Mouse (Mus musculus): ENCODE measurements at regions not wholly inside any gene's neighbourhood (a gene's known extent, or its start where the extent isn't known, plus 50 kb on each side); places are given as distances from the start of the nearest gene placed in this dataset.

DNA sequence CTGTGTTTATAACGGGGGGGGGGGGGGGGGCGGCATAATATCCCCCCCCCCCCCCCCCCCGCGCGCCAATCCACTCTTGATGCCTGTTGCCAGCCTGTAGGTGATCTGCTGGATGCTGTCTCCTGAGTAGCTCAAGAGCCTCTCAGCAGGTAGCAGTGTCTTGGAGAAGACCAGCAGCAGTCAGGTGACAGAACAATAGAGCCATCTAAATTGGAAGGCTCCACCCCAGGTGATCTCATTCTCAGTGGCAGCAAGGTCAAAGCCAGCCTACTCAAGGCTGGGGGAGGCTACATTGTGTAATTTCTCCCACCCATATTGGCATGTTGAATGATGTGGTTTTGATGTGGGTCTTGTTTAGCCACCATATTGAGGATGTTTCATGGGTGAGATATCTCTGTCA, 338.3 kb upstream of the Zfp804a start:
- H3K4me2 ChIP-seq (replicated peaks; ENCODE audit: low read depth), result no peak overlapping the region
- H3K9ac ChIP-seq (ENCODE audit: low read depth, low read length), result no peak overlapping the region
- no peak for ATAC-seq
- no peaks in the 10 kb centered on the region for H3K9me3 ChIP-seq (ENCODE audit: control insufficient read depth)
- TF ChIP-seq CTCF (IDR thresholded peaks at IDR 0.05; ENCODE audit: low read depth), result no peak
- WGBS, result 56% methylated on average over 1 of the region's 5 CpGs
- no peaks in the 10 kb centered on the region for H3K4me1 ChIP-seq (replicated peaks; ENCODE audit: control insufficient read depth, insufficient read depth, low read length)
- H3K27me3 ChIP-seq (replicated peaks; ENCODE audit: control insufficient read depth, insufficient read depth, low read length), result no peaks in the 10 kb centered on the region
- H3K4me3 ChIP-seq (ENCODE audit: low read depth, low read length), result no peak overlapping the region
- H3K27ac ChIP-seq (ENCODE audit: low read depth, low read length), result no peak overlapping the region
- H3K36me3 ChIP-seq (ENCODE audit: control insufficient read depth, insufficient read depth), result no peaks in the 10 kb centered on the region

DNA sequence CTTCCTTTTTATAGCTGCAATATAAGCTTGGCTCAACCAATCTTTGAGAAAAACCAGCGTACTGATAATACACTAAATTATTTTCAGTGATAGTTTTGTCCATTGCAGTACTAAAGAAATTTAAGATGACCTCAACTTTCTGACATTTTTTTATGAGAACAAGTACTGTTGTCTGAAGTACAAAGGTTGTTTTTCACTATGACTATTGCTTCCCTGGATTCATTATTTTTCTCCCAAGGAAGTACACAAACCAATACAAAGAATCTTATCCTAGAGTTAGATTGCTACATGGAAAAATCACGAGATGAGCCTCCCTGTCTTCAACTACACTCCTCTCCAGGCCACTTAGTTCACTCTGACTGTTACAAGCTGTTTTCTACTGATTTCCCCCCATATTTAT, 319.5 kb upstream of the Zfp804a start:
- Histone ChIP-seq H3K9me3 (ENCODE audit: control insufficient read depth) (no peaks in the 10 kb centered on the region), H3K9ac (ENCODE audit: low read depth, low read length) (no peak overlapping the region), H3K27me3 (replicated peaks; ENCODE audit: control insufficient read depth, insufficient read depth, low read length) (no peaks in the 10 kb centered on the region), H3K27ac (ENCODE audit: low read depth, low read length) (no peak overlapping the region), H3K36me3 (ENCODE audit: control insufficient read depth, insufficient read depth) (no peaks in the 10 kb centered on the region), H3K4me3 (ENCODE audit: low read depth, low read length) (no peak overlapping the region), H3K4me1 (replicated peaks; ENCODE audit: control insufficient read depth, insufficient read depth, low read length) (no peaks in the 10 kb centered on the region), H3K4me2 (replicated peaks; ENCODE audit: low read depth) (no peak overlapping the region)
- peak; percentile 65 for ATAC-seq
- TF ChIP-seq CTCF (IDR thresholded peaks at IDR 0.05; ENCODE audit: low read depth), result no peak
- 33% methylated on average over 2 of the region's 2 CpGs for WGBS

DNA sequence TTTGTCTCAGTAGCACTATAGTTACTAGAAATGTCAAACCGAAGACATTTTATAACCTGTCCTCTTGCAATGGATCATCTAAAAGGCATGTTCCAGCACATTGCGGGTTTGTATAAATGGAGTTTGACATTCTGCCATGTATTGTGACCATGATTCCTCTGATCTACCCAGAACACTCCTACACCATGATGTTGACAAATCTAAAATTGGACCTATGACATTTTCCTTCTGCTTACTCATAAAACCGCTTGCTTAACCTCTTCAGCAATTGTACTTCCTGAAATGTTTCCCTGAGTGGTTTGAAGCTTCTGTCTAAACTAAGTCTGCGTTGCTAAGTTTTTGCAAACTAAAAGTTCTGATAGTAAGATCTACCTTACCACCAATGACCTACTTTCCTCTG, 319.0 kb upstream of the Zfp804a start:
- ATAC-seq, result no peak
- Histone ChIP-seq H3K4me3 (ENCODE audit: low read depth, low read length) (no peak overlapping the region), H3K4me2 (replicated peaks; ENCODE audit: low read depth) (no peak overlapping the region), H3K27ac (ENCODE audit: low read depth, low read length) (no peak overlapping the region), H3K27me3 (replicated peaks; ENCODE audit: control insufficient read depth, insufficient read depth, low read length) (no peaks in the 10 kb centered on the region), H3K36me3 (ENCODE audit: control insufficient read depth, insufficient read depth) (no peaks in the 10 kb centered on the region), H3K9ac (ENCODE audit: low read depth, low read length) (no peak overlapping the region), H3K9me3 (ENCODE audit: control insufficient read depth) (no peaks in the 10 kb centered on the region), H3K4me1 (replicated peaks; ENCODE audit: control insufficient read depth, insufficient read depth, low read length) (no peaks in the 10 kb centered on the region)
- no peak for TF ChIP-seq CTCF (IDR thresholded peaks at IDR 0.05; ENCODE audit: low read depth)
- 83% methylated on average over 4 of the region's 4 CpGs for WGBS

DNA sequence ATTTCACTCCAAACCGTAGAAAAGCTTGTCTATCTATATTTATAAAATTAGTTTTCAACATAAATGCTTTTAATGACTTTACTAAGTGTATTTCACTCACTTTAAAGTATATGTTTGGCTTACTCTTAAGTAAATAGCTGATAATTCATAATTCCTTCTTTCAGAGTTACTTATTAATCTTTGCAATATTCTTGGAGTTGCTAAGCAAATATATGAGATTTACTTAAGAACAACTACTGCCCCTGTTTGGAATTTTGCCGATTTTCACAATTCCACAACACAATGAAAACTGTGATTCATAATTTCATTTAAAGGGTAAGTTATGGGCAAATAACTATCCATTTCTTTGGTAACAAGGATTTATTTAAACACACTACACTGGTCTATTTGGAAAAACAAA, 287.2 kb upstream of the Zfp804a start:
- TF ChIP-seq CTCF (IDR thresholded peaks at IDR 0.05; ENCODE audit: low read depth), result no peak
- H3K4me2 ChIP-seq (replicated peaks; ENCODE audit: low read depth), result no peak overlapping the region
- no peak overlapping the region for H3K4me3 ChIP-seq (ENCODE audit: low read depth, low read length)
- H3K36me3 ChIP-seq (ENCODE audit: control insufficient read depth, insufficient read depth), result no peaks in the 10 kb centered on the region
- H3K27me3 ChIP-seq (replicated peaks; ENCODE audit: control insufficient read depth, insufficient read depth, low read length), result no peaks in the 10 kb centered on the region
- WGBS, result 34% methylated on average over 2 of the region's 2 CpGs
- no peaks in the 10 kb centered on the region for H3K4me1 ChIP-seq (replicated peaks; ENCODE audit: control insufficient read depth, insufficient read depth, low read length)
- ATAC-seq, result no peak
- H3K9me3 ChIP-seq (ENCODE audit: control insufficient read depth), result no peaks in the 10 kb centered on the region
- H3K27ac ChIP-seq (ENCODE audit: low read depth, low read length), result no peak overlapping the region
- H3K9ac ChIP-seq (ENCODE audit: low read depth, low read length), result no peak overlapping the region

DNA sequence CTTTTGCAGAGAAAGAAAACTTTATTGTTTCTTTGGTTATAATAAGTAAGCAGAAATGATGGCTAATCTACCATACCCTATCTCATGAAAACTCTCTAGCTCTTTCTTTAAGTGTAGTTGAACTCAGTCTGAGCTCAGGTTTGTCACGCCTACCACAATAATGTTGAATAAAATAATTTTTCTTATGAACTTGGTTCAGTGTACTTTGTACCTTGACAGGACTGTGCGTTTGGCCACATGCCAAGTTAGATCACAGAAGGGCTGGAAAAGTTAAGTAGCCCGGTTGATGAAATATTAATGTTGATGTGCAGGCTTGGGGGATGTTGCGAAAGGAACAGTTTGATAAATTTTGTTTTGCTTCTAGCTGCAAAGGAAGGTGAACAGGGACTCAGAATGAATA, 270.0 kb upstream of the Zfp804a start:
- Histone ChIP-seq H3K4me1 (replicated peaks; ENCODE audit: control insufficient read depth, insufficient read depth, low read length) (no peaks in the 10 kb centered on the region), H3K36me3 (ENCODE audit: control insufficient read depth, insufficient read depth) (no peaks in the 10 kb centered on the region), H3K4me2 (replicated peaks; ENCODE audit: low read depth) (no peak overlapping the region), H3K27me3 (replicated peaks; ENCODE audit: control insufficient read depth, insufficient read depth, low read length) (no peaks in the 10 kb centered on the region), H3K9ac (ENCODE audit: low read depth, low read length) (no peak overlapping the region), H3K27ac (ENCODE audit: low read depth, low read length) (no peak overlapping the region), H3K4me3 (ENCODE audit: low read depth, low read length) (no peak overlapping the region), H3K9me3 (ENCODE audit: control insufficient read depth) (no peaks in the 10 kb centered on the region)
- WGBS, result 24% methylated on average over 4 of the region's 4 CpGs
- ATAC-seq, result no peak
- no peak for TF ChIP-seq CTCF (IDR thresholded peaks at IDR 0.05; ENCODE audit: low read depth)
